Mouse (Mus musculus): ENCODE measurements around the gene Oxa1l. TPM values are rescaled to one million over a fixed set of nuclear protein-coding genes. Genes with fewer than 3 reads are reported as not detected.

Gene Oxa1l
- polyA plus RNA-seq, 2 experiments = 52.7 to 82.1 TPM

DNA sequence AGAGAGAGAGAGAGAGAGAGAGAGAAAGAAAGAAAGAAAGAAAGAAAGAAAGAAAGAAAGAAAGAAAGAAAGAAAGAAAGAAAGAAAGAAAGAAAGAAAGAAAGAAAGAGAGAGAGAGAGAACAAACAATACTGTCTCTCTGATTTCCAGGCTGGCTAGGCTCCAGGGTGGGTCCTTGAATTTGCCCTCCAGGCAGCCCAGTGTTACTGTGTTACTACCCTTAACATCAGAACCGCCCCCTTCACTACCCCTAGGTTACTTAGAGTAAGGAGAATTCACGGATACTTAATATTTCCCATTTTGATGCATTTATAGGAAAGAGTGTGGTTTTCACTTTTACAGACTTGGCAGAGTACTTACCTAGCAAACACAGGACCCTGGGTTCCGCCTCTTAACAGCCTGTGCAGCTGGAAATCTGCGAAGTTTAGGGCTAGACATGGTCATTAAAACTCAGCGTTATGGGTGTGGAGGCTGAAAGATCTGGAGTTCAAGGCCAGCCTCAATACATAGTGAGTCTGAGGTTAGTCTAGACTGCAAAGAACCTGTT is 55.7 kb downstream of the Oxa1l start:
- no peak overlapping the region for H3K4me3 ChIP-seq (replicated peaks; ENCODE audit: low read length)
- 23% methylated on average over 5 of the region's 5 CpGs for WGBS
- peak; percentile 55 for DNase-seq (ENCODE audit: low spot score)
- no peak for ATAC-seq (ENCODE audit: low FRiP score, low read depth)
- no peaks in the 10 kb centered on the region for H3K9me3 ChIP-seq (ENCODE audit: control insufficient read depth, low read length)
- no peak overlapping the region for H3K9ac ChIP-seq (ENCODE audit: low read depth, low read length, severe bottlenecking)
- H3K4me2 ChIP-seq (replicated peaks; ENCODE audit: low read depth, low read length, severe bottlenecking) = no peak overlapping the region
- peaks cover 24% of the 10 kb centered on the region for H3K4me1 ChIP-seq (ENCODE audit: control insufficient read depth, insufficient read depth, low read length)
- TF ChIP-seq POLR2A (IDR thresholded peaks at IDR 0.05; ENCODE audit: borderline replicate concordance, extremely low read depth, insufficient read depth, insufficient read length) = no peak
- H3K27me3 ChIP-seq (ENCODE audit: control insufficient read depth, insufficient read depth, low read length) = no peaks in the 10 kb centered on the region; the same call in 1 of the 2 replicates
- H3K36me3 ChIP-seq (ENCODE audit: control insufficient read depth, insufficient read depth, low read length) = no peaks in the 10 kb centered on the region
- no peak overlapping the region for H3K27ac ChIP-seq (replicated peaks; ENCODE audit: low read depth, low read length)

DNA sequence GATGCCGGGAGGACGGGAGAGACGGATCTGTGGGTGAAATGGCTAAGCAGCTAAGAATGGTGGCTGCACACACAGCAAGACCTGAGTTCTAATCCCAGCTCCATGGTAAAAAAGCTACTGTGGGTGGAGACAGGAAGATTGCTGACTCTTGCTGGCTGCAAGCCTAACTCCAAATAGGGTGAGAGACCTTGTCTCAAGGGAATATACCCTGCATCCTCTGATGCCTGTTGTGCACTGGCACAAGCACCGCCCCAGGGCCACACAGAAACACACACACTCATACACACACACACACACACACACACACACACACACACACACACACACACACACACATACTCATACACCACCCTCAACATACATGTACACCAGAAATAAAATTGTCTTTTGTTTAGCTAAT is 56.2 kb downstream of the Oxa1l start:
- DNase-seq (ENCODE audit: low spot score) = no peak
- 73% methylated on average over 4 of the region's 4 CpGs for WGBS
- Histone ChIP-seq H3K9me3 (ENCODE audit: control insufficient read depth, low read length) (no peaks in the 10 kb centered on the region), H3K4me1 (ENCODE audit: control insufficient read depth, insufficient read depth, low read length) (peaks cover 24% of the 10 kb centered on the region), H3K4me3 (replicated peaks; ENCODE audit: low read length) (no peak overlapping the region), H3K27ac (replicated peaks; ENCODE audit: low read depth, low read length) (no peak overlapping the region), H3K9ac (ENCODE audit: low read depth, low read length, severe bottlenecking) (no peak overlapping the region), H3K36me3 (ENCODE audit: control insufficient read depth, insufficient read depth, low read length) (no peaks in the 10 kb centered on the region), H3K27me3 (ENCODE audit: control insufficient read depth, insufficient read depth, low read length) (no peaks in the 10 kb centered on the region; the same call in 1 of the 2 replicates), H3K4me2 (replicated peaks; ENCODE audit: low read depth, low read length, severe bottlenecking) (no peak overlapping the region)
- no peak for ATAC-seq (ENCODE audit: low FRiP score, low read depth)
- no peak for TF ChIP-seq POLR2A (IDR thresholded peaks at IDR 0.05; ENCODE audit: borderline replicate concordance, extremely low read depth, insufficient read depth, insufficient read length)

DNA sequence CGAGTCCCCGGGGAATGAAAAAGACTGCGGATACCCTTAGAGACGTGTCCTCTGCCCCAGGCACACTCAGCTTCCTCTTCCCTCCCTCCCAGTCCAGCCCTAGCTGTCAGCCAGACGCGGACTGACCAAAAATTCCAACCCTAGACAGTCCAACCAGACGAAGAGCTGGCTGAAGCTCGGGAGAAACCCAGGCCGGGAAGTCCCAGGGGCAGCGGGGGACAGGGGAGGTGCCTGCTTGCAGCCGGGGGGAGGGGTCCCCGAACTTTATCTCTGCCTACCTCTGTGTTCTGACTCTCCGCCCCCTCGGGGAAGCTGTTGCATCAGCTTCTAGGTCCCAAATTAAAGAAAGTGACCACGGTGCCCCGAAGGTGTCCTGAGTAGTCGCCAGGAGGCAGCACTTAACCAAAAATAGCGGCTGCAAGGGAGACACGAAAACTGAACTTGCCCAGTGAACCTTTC is 57.0 kb downstream of the Oxa1l start, which contains the start of gene Slc7a7:
Slc7a7 (minus strand) TSS at position 158 of the 459 bp plus-strand sequence.
- Histone ChIP-seq H3K4me2 (replicated peaks; ENCODE audit: low read depth, low read length, severe bottlenecking) (peak within 1 kb of the TSS; percentile 19), H3K27ac (replicated peaks; ENCODE audit: low read depth, low read length) (no peak within 1 kb of the TSS), H3K27me3 (ENCODE audit: control insufficient read depth, insufficient read depth, low read length) (no peaks in the 10 kb centered on the region; the same call in 1 of the 2 replicates), H3K36me3 (ENCODE audit: control insufficient read depth, insufficient read depth, low read length) (no peaks in the 10 kb centered on the region), H3K9me3 (ENCODE audit: control insufficient read depth, low read length) (no peaks in the 10 kb centered on the region), H3K4me1 (ENCODE audit: control insufficient read depth, insufficient read depth, low read length) (peaks cover 24% of the 10 kb centered on the region), H3K9ac (ENCODE audit: low read depth, low read length, severe bottlenecking) (no peak within 1 kb of the TSS), H3K4me3 (replicated peaks; ENCODE audit: low read length) (peak within 1 kb of the TSS; percentile 5; the same call in 1 of the 2 replicates)
- DNase-seq (ENCODE audit: low spot score) = no peak
- TF ChIP-seq POLR2A (IDR thresholded peaks at IDR 0.05; ENCODE audit: borderline replicate concordance, extremely low read depth, insufficient read depth, insufficient read length) = no peak
- ATAC-seq (ENCODE audit: low FRiP score, low read depth) = no peak
- WGBS = 7% methylated on average over 19 of the region's 19 CpGs

Other genes with a start within 250 kb of the Oxa1l start
- gene Dad1, start 106.7 kb upstream of the Oxa1l start, polyA plus RNA-seq (2012; rRNA removed) = 248 and 505 TPM in 2 replicates
- 404 and 419 TPM in 2 replicates for gene Dad1, start 106.7 kb upstream of the Oxa1l start, polyA plus RNA-seq (2014; fragmentation: Nextera tagmentation; extraction: Ambion mirVana)
- 27.7 and 31.9 TPM in 2 replicates for gene Abhd4, start 106.6 kb upstream of the Oxa1l start, polyA plus RNA-seq (2012; rRNA removed)
- gene Abhd4, start 106.6 kb upstream of the Oxa1l start, polyA plus RNA-seq (2014; fragmentation: Nextera tagmentation; extraction: Ambion mirVana) = 58.4 and 58.7 TPM in 2 replicates
- gene Olfr49, start 75.9 kb upstream of the Oxa1l start, polyA plus RNA-seq (2012; rRNA removed) = not detected in 2 replicates
- gene Olfr49, start 75.9 kb upstream of the Oxa1l start, polyA plus RNA-seq (2014; fragmentation: Nextera tagmentation; extraction: Ambion mirVana) = not detected in 2 replicates
- 7.4 and 11.1 TPM in 2 replicates for gene Slc7a7, start 56.9 kb downstream of the Oxa1l start, polyA plus RNA-seq (2012; rRNA removed)
- 4.5 and 5.6 TPM in 2 replicates for gene Slc7a7, start 56.9 kb downstream of the Oxa1l start, polyA plus RNA-seq (2014; fragmentation: Nextera tagmentation; extraction: Ambion mirVana)
- gene Mrpl52, start 66.1 kb downstream of the Oxa1l start, polyA plus RNA-seq (2012; rRNA removed) = 167 and 216 TPM in 2 replicates
- 228 and 265 TPM in 2 replicates for gene Mrpl52, start 66.1 kb downstream of the Oxa1l start, polyA plus RNA-seq (2014; fragmentation: Nextera tagmentation; extraction: Ambion mirVana)
- 385 and 418 TPM in 2 replicates for gene Mmp14, start 70.8 kb downstream of the Oxa1l start, polyA plus RNA-seq (2012; rRNA removed)
- gene Mmp14, start 70.8 kb downstream of the Oxa1l start, polyA plus RNA-seq (2014; fragmentation: Nextera tagmentation; extraction: Ambion mirVana) = 251 and 273 TPM in 2 replicates
- 45.7 and 55.7 TPM in 2 replicates for gene Lrp10, start 103.3 kb downstream of the Oxa1l start, polyA plus RNA-seq (2012; rRNA removed)
- gene Lrp10, start 103.3 kb downstream of the Oxa1l start, polyA plus RNA-seq (2014; fragmentation: Nextera tagmentation; extraction: Ambion mirVana) = 40.7 and 40.9 TPM in 2 replicates
- 1.7 TPM in 2 replicates for gene Rem2, start 115.3 kb downstream of the Oxa1l start, polyA plus RNA-seq (2012; rRNA removed)
- gene Rem2, start 115.3 kb downstream of the Oxa1l start, polyA plus RNA-seq (2014; fragmentation: Nextera tagmentation; extraction: Ambion mirVana) = 1.4 and 2.1 TPM in 2 replicates
- 72.7 and 77.0 TPM in 2 replicates for gene Prmt5, start 156.7 kb downstream of the Oxa1l start, polyA plus RNA-seq (2012; rRNA removed)
- gene Prmt5, start 156.7 kb downstream of the Oxa1l start, polyA plus RNA-seq (2014; fragmentation: Nextera tagmentation; extraction: Ambion mirVana) = 68.5 and 74.3 TPM in 2 replicates
- gene Haus4, start 193.8 kb downstream of the Oxa1l start, polyA plus RNA-seq (2012; rRNA removed) = 33.8 and 39.4 TPM in 2 replicates
- 45.1 and 46.8 TPM in 2 replicates for gene Haus4, start 193.8 kb downstream of the Oxa1l start, polyA plus RNA-seq (2014; fragmentation: Nextera tagmentation; extraction: Ambion mirVana)
- 61.4 and 66.1 TPM in 2 replicates for gene Ajuba, start 216.7 kb downstream of the Oxa1l start, polyA plus RNA-seq (2012; rRNA removed)
- gene Ajuba, start 216.7 kb downstream of the Oxa1l start, polyA plus RNA-seq (2014; fragmentation: Nextera tagmentation; extraction: Ambion mirVana) = 18.1 and 24.2 TPM in 2 replicates
- 13.5 and 14.0 TPM in 2 replicates for gene 4931414P19Rik, start 245.2 kb downstream of the Oxa1l start, polyA plus RNA-seq (2012; rRNA removed)
- gene 4931414P19Rik, start 245.2 kb downstream of the Oxa1l start, polyA plus RNA-seq (2014; fragmentation: Nextera tagmentation; extraction: Ambion mirVana) = 4.4 and 7.3 TPM in 2 replicates